Mouse (Mus musculus): ENCODE measurements around the gene Kcnk10.

Gene Kcnk10

DNA sequence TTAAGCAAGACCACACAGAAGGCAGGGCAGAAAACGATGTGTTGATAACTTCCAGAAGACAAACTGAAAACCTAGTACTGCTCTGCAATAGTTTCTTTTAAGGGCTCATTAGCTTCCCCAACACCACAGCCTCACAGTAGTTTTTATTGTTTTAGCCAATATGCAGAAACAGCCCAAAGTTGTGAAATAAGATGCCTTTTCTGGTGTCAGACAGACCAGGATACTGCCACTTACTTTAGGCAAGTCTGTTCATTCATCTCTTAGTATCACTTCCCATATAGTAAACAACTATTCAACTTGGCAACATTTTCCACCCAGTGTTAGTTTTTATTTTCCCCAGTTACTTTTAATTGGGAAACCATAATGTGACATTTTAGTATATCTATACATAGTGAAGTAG lies 171.5 kb downstream of the Kcnk10 start:
- no peak for DNase-seq (ENCODE audit: low spot score)

DNA sequence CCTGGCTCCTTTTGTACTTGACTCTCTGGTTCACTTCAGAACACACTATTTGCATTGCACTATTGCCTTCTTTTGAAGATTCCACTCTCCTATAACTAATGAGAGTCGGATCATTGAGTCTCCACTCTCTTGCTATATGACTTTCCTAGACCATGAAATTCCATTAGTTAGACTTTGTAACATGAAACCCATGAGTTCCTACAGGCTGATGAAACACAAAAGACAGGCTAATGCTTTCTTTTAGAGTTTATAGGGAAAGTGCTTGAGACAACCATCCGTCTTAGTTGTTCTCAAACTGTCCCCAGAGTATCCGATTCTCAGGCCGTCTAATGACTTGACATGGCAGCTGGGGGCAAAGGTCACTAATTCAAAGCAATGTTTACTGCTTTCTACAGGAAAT lies 172.0 kb downstream of the Kcnk10 start:
- peak; percentile 5 for DNase-seq (ENCODE audit: low spot score)

DNA sequence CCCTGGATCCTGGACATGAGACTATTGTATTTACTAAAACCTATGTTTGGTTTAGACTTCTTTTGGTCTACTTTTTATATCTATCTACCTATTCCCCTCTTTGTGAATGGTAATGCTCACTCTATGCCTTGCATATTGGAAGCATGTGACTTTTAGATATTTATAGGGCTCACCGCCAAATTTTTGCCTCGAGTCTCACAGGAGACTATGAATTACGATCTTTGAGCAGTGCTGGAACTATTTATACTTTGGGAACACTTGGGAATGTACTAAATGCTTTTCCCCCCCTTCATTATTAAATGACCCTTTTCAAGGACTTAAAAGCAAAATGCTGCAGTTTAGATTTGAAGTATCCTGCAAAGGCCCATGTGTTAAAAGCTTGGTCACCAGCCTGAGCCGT lies 181.5 kb downstream of the Kcnk10 start:
- no peak for DNase-seq (ENCODE audit: low spot score)

- DNase-seq (ENCODE audit: low spot score) = no peak
Measured at GRCm38 (mm10) chr12:98394115-98394514, 184.0 kb downstream of the Kcnk10 start.

- DNase-seq (ENCODE audit: low spot score) = no peak
Measured at GRCm38 (mm10) chr12:98391347-98391746, 186.8 kb downstream of the Kcnk10 start.

- DNase-seq (ENCODE audit: low spot score) = no peak
Measured at GRCm38 (mm10) chr12:98389618-98390017, 188.5 kb downstream of the Kcnk10 start.

All from retina, embryonic 14.5 days (tissue).